ENCODE assay signal across 9 mouse cellular contexts in genomic region chr14:30695609-30696008, GRCm38 (mm10). TPM values are rescaled to one million over a fixed set of nuclear protein-coding genes. Genes with fewer than 3 reads are reported as not detected.
A peak's percentile ranks its signal among the peaks of the same experiment; 100 is the strongest.
DNase-seq lines count a peak whose midpoint lies in the region; ATAC-seq lines count a peak whose summit lies in the region.
"Had no signal": no experiment of that assay in that cellular context is flagged by ENCODE, and none has a peak within 500 bp of the region (broad histone marks: within the 10 kb centered on the region; RNA-seq: fewer than 3 reads in every experiment).

No protein-coding gene starts in this region.

- no peaks in the 10 kb centered on the region for H3K9me3 ChIP-seq in kidney, embryonic 14.5 days (ENCODE audit: control insufficient read depth, low read length)
- H3K9me3 ChIP-seq: heart, embryonic 15.5 days had no signal

- peak; percentile 83 for DNase-seq in kidney, adult 18-20 months
- peak; percentile 46 to 67 for DNase-seq in adrenal gland, postnatal 4 days (ENCODE audit: low spot score in 2 of 2)
- peak; percentile 66 to 81 for DNase-seq in frontal cortex, postnatal 36 days (ENCODE audit: low spot score in 2 of 2)
- DNase-seq in large intestine, adult 2 months (ENCODE audit: low read depth, low spot score) = peak; percentile 62
- DNase-seq in lung, postnatal 4 days = peak; percentile 81 to 83
- DNase-seq in embryo, embryonic 9.5 days (ENCODE audit: extremely low spot score) = no peak

- no peaks in the 10 kb centered on the region for H3K27me3 ChIP-seq in kidney, embryonic 14.5 days (ENCODE audit: control insufficient read depth, insufficient read depth, low read length)
- H3K27me3 ChIP-seq: heart, embryonic 15.5 days had no signal

- ATAC-seq in kidney, embryonic 14.5 days (ENCODE audit: low FRiP score, low TSS enrichment) = no peak
- ATAC-seq in erythroid progenitor cell, adult 5-6 weeks (replicated peaks; ENCODE audit: low FRiP score, poor library complexity, severe bottlenecking) = no peak

- H3K4me1 ChIP-seq in kidney, embryonic 14.5 days (ENCODE audit: control insufficient read depth, insufficient read depth, low read length) = no peaks in the 10 kb centered on the region

- H3K27ac ChIP-seq in kidney, embryonic 14.5 days (ENCODE audit: low read depth, low read length) = no peak overlapping the region
- H3K27ac ChIP-seq: heart, embryonic 15.5 days had no signal

- H3K9ac ChIP-seq in kidney, embryonic 14.5 days (ENCODE audit: low read depth, low read length) = no peak overlapping the region
- H3K9ac ChIP-seq: heart, embryonic 15.5 days had no signal

- peaks cover 6% of the 10 kb centered on the region; the same call in 1 of the 2 replicates for H3K36me3 ChIP-seq in kidney, embryonic 14.5 days (ENCODE audit: control insufficient read depth, insufficient read depth, low read length)
- H3K36me3 ChIP-seq: heart, embryonic 15.5 days had no signal

- H3K4me2 ChIP-seq in kidney, embryonic 14.5 days (replicated peaks; ENCODE audit: low read depth, low read length) = no peak overlapping the region
- H3K4me2 ChIP-seq: heart, embryonic 15.5 days had no signal

- WGBS in kidney, embryonic 14.5 days = 78% methylated on average over 4 of the region's 4 CpGs
- WGBS in large intestine, adult 2 months = 3% methylated on average over 4 of the region's 4 CpGs

- no peak overlapping the region for H3K4me3 ChIP-seq in kidney, embryonic 14.5 days (ENCODE audit: low read length)
- H3K4me3 ChIP-seq: heart, embryonic 15.5 days had no signal

RNA-seq across cellular contexts. Expression of gene Sfmbt1, which starts 19.0 kb away (rescaled TPM):
- polyA plus RNA-seq in kidney, embryonic 14.5 days (2014; fragmentation: Nextera tagmentation; extraction: Ambion mirVana) = 8.5 and 18.0 TPM in 2 replicates
- 10 to 100 TPM; 29.2 to 30.2 TPM for total RNA-seq in adrenal gland, postnatal 4 days (2021)
- 1.8 and 1.9 TPM in 2 replicates for polyA plus RNA-seq in large intestine, adult 2 months (2012; rRNA removed)
- total RNA-seq in erythroid progenitor cell, adult 5-6 weeks (2015; ENCODE audit: low replicate concordance) = 22.7 and 36.0 TPM in 2 replicates
- 13.4 and 27.0 TPM in 2 replicates for total RNA-seq in erythroid progenitor cell, adult 5-6 weeks (2017; ENCODE audit: low replicate concordance)

RNA-seq across cellular contexts. Expression of gene Rft1, which starts 41.4 kb away (rescaled TPM):
- polyA plus RNA-seq in kidney, embryonic 14.5 days (2014; fragmentation: Nextera tagmentation; extraction: Ambion mirVana) = 11.6 and 19.4 TPM in 2 replicates
- 10 to 100 TPM; 32.8 to 36.3 TPM for total RNA-seq in adrenal gland, postnatal 4 days (2021)
- 9.1 and 10.7 TPM in 2 replicates for polyA plus RNA-seq in large intestine, adult 2 months (2012; rRNA removed)
- total RNA-seq in erythroid progenitor cell, adult 5-6 weeks (2015; ENCODE audit: low replicate concordance) = 2.1 and 2.9 TPM in 2 replicates
- total RNA-seq in erythroid progenitor cell, adult 5-6 weeks (2017; ENCODE audit: low replicate concordance) = 2.1 and 4.5 TPM in 2 replicates

Comparison
In these comparisons a context has a peak if more than half of its experiments do, and no peak if none do; other contexts are left out.
1. RNA of gene Rft1, which starts 41.4 kb away (total RNA-seq): 32.8 to 36.3 TPM in adrenal gland, postnatal 4 days; 2.1 to 4.5 TPM in erythroid progenitor cell, adult 5-6 weeks; every median in the first group is over 4 times any median in the second.